Mouse (Mus musculus) thymus, postnatal 14 days (tissue): ENCODE data around the gene Fam19a2.

Source experiments
- DNase-seq: peaks from one replicate; pipeline ENCODE4 v3.0.0; 2021

The Fam19a2 gene

DNA sequence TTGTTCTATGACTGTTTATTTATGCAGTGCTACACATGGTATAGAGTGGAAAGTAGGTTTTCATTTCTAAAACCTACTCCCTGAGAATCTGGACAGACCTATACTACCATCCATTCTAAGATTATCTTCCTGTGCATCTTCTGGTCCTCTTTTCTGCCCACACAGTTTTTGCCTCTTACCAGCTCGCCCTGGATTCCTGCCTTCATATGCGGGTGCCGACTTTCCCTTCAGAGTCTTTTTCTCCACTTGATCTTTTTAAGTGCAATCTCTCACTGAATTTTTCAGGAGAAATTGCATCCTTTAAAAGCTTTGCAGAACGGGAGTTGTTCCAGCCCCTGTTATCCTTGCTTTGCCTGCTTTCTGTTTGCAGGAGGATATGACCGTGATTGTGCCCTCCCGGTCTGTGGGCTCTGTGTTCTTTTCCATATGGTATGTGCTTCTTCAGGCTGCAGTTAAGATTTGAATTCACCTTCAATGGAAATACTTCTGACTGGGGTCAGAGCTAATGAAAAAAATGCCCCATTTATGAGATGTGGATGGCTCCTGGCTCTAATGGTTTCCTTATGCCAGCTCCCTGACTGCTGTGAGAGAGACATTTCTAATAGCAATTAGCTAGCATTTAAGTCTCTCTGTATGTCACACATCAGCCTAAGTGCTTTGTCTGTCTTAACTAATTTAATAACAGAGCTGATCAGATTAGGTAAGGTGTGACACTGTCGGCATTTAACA lies 308.7 kb downstream of the Fam19a2 start:
- no peak for DNase-seq

DNA sequence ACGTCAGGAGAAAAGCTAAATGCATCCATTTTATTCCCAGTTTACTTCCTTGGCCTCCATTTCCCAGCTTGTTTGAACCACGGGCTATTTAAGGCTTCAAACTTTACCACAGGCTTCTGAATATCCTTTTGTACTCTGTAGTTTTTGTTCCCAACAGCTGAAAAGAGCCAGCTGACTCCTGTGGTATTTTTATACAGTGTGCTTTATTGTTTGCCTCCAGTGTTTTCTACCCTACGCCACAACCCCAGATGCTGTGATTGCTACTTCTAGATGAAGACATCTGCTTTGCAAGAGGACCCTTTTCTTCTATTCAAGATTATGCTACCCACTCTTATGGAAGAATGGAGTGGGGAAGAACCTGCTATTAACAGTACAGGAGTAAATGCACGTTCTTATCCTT lies 314.0 kb downstream of the Fam19a2 start:
- no peak for DNase-seq

DNA sequence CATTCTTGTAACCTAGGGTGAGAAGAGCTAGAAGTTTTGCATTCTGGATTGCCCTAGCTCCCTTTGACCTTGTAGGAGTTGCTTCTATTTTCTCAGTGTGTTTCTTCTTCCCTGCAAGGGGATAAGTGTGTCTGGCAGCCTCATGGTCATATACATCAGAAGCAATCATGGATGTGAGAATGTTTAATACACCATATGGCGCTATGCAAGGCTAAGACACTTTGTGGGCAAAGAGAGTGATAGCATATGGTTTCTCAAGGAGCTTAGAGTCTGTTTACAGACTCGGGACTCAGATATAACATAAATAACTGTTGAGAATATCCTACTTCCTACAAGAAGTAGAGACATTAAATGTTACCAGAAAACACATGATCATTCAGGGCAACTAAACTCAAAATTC lies 315.2 kb downstream of the Fam19a2 start:
- DNase-seq, result no peak

DNA sequence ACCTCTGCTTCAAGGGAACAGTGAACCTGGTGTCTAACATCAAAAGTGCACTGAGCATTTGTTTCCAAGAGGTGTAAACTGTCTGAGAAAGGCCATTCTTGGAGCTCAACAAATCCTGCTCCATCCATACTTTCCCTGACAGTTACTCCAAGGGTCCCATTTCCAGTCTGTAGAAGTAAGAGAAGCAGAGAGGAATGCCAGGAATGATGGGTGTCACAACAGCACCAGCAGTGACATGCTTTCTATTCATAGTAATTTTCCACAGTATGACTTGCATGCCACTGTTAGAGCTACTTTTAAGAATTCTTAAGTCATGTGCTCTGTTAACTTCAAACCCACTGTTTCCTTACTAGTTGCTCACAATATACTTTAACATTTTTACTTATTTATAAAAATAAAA lies 331.2 kb downstream of the Fam19a2 start:
- no peak for DNase-seq

DNA sequence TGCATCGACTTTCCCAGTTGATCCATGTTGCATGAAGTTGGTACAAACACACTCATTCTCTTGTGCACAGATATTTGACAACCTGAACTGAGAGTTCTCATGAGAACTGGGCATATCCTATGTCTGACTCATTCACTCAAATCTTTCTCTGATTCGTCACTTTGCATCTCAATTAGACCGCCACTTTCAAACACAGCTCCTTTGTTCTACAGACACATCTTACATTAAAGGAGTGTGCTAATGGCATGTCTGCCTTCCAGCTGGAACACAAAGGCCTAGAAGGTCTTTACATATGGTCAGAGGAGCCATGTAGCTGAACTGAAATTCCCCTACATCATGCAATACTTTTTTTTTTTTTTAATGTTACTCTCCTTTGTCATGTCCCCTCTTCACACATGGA lies 333.3 kb downstream of the Fam19a2 start:
- no peak for DNase-seq

DNA sequence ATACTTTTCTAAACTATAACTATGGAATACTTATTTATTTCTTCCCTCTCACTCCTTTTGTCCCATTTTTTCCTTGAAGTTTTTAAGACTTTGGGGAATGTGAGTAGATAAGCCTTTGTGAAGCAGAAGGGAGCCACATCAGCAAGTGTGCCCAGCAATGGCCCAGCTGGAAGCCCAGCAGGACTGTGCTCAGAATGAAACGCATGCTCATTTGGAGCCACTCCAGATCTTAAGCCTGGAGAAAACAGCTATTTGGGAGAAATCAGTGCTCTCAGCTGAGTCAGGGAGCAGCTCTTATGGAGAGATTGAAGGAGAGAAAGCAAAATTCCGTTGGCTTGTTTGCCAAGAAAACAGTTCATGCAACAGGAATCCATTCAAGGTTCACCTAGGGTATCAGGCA lies 341.9 kb downstream of the Fam19a2 start:
- DNase-seq, result no peak

DNA sequence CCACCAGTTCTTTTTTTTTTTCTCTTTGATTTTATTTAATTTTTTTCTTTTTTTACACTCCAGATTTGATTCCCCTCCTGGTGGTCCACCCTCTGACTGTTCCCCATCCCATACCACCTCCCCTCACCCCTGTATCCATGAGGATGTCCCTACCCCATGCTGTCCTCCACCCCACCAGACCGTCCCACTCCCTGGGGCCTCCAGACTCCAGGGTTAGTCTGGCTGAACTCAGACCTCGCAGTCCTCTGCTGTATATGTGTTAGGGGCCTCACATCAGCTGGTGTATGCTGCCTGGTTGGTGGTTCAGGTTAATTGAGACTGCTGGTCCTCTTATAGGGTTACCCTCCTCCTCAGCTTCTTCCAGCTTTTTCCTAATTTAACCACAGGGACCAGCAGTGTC lies 362.9 kb downstream of the Fam19a2 start:
- no peak for DNase-seq

DNA sequence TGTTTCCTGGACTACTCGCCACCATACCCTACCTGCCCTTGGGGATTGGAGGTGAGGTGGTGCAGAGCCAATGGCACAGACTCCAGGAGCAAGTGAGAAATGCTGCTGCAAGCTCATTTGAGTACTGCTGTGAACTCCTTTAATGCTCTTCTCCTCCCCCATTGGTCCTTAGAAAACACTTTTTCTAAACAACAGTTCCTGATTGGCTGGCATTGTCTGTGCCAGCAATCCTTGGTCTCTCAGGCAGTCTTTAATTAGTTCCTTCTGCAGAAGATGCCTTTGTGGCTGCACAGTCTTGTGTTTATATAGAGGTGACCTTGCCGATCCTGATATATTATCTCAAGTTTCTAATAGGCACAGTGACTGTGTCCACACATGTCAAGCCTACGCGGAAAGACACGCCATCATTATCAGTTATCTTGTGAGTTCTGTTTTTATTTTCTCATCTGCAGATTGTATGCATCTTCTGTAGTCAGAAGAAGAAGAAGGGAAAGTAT lies 365.5 kb downstream of the Fam19a2 start:
- no peak for DNase-seq

DNA sequence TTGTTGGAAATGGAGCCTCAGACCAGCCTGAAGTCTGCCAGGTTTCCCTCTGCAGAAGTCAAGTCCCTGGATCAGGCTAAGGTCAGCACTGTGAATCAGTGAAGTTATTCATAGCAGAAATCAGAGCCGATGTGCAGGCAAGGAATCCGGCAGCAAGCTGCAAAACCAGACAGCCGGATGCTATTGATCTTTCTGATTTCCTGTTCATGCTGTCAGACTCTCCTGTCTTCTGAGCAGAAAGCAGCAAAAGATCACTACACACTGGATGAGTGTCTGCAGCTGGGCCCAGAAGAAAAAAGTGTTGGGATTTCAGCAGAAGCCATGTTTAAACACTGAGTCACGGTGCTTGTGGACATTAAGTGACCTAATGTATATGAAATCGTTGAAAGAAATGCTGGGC lies 368.2 kb downstream of the Fam19a2 start:
- DNase-seq, result no peak

DNA sequence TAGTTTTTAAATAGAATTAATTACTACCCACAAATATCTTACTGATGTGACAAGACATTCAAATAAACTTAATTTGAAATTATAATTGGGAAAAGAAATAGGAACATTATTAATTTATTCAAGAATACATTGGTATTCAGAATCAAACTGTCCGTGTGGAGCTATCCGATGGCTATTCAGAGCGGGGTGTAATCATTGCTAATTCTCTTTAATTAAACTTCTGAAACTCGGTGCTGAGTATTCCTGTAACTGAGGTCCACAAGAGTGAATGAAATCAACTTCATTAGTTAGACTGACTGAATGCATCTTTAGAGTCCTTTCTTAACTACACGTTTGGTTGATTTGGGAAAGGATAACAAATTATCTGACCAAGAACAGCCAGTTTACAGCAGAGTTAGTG lies 372.9 kb downstream of the Fam19a2 start:
- no peak for DNase-seq

DNA sequence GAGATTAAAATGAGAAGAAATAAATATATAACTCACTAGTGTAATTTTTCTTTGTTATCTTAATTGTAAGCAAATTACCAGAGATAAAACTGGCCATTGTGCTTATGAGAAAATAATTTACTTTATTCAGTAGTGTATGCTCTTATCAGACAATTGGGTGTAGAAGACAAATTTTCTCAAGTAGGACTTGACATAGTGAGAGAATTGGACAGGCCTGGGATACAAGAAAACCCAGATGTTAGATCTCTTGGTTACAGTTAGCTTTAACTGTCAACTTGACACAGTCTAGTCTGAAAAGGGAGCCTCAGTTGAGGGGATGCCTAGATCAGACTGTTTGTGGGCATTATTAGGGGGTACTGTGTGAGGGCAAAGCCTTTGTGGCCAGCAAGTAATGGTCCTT lies 373.7 kb downstream of the Fam19a2 start:
- DNase-seq, result no peak

DNA sequence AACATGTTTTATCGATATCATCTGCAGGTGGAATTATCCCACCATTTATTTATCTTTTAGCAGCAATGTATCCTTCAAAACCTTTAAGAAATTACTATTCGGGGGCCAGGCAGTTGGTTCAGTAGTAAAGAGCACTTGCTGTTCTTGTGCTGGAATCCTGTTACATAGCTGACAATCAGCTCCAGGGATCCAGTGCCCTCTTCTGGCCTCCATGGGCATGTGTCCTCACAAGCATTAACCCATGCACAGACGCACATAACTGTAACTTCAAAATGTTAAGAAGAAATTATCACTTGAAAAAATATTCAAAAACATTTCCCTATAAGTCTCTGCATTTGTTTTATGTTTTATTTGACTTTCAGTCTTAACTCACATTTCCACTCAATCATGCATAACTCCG lies 381.8 kb downstream of the Fam19a2 start:
- no peak for DNase-seq

DNA sequence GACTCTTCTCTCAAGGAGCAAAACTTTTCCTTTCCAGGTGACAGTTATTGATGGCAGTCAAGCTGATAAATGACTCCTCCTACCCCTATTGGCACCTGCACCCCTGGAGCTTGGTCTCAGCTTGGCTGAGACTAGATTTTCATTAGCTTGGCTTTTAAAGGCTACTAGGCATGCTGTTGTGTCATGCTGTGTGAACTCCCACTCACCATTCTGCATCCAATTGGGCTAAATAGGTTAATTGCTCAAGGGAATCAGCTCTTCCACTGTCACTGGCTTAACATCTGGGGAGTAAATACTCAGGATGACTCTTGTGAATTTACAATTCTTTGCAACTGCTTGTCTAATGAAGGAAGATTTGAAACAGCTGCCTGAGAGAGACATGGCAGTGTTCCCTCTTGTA lies 407.4 kb downstream of the Fam19a2 start:
- no peak for DNase-seq

DNA sequence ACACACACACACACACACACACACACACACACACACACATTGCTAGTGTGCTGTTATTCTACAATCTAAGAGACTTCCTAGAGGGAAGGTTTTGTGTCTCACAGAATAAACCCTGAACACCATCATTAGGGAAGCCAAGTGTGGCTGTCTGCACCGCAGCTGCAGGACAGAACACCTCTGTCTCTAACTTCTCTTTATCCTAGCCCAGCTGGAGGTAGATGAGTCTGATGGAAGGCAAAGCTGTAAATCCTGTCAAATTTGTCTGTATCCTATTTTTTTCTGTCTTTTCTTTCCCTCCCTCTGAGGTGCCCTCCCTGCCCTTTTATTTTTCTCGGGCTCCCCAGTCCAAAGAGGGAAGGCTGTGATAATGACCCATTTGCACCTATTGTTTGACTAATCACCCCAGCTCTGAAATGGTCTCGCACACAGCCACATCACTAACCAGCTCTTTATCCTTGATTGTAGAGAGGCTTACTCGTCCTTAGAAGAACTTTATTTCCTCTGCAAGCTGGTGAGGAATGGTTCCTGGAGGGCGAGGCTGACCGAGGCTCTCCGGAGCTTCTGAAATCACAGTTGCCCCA lies 414.6 kb downstream of the Fam19a2 start:
- DNase-seq, result no peak

DNA sequence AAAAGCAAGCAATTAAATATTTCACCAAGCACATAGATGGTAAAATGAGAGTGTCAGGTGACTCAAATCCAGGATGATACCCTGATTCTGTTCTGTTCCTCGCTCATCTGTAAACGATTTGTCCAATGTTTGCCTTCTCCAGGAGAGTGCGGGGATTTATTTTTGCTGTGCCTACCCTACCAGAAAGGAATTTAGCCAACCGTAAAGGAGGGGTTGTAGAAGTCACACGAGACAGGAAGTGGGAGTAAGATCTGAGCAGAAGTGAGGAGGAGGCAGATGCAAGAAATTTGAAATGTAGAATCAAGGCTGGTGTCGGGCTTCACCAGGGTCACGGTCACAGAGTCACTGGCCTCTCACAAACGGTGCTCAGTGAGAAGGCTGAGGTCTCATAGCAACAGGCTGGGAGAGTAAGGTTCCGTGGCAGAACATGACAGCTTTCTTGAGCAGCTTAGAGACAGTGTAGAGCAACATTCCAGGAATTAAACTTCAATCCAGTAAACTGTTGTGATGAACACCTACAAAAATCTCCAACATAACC lies 419.0 kb downstream of the Fam19a2 start:
- DNase-seq, result no peak

DNA sequence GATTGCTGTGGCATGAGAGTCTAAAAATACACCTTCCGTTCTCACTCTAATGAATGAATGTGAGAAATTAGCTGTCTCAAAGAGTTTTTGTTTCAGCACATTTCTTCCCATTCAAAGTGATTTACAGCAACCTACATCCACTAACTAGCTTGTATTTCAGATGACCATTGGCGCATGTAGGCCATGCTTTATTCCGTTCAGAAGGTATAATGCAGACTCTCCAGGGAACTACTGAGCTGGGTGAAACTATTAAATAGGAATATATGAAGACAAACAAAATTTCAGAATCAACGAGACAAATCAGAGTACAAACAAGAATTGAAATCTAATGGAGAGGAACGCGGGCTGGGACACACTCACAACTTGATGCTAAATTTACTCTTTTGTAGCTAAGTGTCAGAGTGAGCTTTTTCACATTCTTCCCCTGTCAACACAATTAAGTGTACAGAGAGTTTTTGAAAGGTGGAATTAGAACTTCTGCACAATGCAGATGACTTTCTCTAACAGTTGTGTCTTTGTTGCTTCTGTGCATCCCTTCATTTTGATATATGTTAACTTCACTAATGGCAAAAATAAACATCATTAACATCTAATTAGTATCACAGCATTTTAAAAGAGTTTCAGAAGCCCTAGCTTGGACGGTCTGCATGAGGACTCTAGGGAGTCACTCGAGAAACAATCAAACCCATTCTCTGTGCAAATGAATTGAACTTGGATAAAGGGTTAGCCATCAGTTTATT lies 428.6 kb downstream of the Fam19a2 start:
- DNase-seq, result no peak

DNA sequence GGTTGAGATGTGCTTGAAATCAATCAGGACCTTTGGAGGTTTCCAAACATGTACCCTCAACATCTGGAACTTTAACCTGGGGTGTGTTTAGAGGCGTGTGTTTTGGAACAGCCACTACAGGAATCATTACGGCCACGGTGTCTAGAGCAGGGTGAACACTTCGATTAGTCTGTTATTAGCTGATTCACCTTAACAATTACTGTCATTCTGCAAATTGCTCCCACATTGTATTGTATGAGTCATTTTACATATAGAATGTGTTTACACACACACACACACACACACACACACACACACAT lies 429.1 kb downstream of the Fam19a2 start:
- no peak for DNase-seq

DNA sequence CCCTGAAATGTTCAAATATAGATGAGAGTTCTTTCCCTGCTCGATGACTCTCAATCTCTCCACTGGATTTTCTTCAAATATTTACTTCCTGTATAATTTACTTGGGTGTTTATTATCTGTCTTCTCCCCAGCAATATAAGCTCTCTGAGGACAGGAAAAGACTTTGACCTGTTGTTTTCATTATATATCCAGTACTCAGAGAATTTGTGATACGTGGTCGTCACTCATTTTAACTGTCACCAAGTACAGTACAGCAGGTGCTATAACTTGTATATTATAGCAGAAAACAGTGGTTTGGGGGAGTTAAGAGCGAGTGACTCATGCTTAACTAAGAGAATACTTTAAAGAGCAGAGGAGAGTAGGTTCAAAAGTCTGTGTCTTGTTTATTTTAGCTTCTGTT lies 438.8 kb downstream of the Fam19a2 start:
- DNase-seq, result no peak

DNA sequence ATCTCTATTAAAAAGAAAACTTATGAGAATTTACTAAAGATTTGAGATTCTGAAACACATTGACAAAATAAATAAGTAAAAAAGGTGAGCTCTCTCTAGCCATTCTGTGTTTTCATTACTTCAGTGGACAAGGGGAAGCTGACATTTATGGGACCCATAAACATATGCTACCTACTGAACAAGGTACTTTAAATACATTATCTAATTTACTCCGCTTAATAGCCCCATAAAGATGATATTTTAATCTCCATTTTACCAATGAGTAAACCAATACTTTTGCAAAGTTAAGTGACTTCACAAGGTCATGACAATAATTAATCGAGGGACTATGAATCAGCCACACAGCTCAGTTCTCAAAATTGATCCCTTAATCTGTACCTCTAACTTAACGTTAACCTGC lies 443.2 kb downstream of the Fam19a2 start:
- DNase-seq, result no peak

DNA sequence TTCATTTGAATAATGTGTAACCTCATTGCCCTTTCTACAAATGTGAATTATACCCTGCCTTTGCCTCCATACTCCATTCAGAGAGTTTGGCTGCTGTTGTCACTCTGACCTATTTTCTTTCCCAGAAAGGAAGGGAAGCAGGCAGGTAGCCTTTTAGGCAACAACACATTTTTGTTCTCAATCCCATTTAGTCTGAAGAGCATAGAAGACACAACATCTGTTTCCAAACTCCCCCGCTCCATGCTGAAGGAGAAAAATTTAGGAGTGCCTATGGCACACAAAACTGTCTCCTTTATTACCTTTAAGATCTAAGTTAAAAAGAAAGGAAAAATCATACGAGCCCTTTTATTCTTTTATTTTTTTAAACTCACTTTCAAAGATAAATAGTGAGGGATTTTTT lies 446.9 kb downstream of the Fam19a2 start:
- no peak for DNase-seq

DNA sequence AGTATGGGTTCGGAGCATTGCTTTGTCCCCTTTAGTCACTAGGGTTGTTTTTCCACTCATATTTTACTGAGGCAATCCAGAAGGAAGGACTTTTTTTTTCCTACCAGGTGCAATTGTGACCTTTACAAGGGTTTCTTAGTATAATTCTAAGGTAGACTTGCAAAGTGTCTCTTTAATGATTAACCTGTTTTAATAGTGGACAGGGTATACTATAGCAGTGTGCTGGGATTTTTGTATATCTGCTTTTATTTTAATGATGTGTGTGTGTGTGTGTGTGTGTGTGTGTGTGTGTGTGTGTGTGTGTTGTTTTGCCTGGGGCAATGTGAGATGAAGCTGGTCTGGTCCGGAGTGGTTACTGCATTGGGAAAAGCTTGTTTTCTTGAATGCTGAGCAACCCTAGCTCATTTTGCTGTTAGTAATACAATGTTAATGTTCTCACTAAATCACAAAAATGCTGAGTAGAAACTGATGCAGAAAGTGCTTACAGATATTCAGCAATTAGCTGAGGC lies 458.2 kb downstream of the Fam19a2 start:
- DNase-seq, result no peak

DNA sequence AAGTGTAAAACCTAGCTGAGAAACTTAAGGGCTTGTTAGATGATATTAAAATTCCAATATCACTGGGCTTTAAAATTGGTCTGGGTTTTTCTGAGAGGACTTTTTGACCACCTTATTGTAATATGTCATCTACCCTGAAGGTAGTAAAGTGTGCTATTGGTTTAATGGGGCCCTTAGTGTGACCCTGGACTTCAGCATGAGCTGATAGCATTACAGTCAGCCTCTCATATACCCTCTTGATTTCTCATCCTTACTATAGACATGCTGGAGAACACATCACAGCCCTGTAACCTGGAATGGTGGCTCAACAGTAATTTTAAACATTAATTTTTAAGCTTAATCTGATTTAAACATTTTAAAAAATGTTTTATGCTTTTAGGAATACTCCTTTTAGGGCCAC lies 459.8 kb downstream of the Fam19a2 start:
- DNase-seq, result no peak

DNA sequence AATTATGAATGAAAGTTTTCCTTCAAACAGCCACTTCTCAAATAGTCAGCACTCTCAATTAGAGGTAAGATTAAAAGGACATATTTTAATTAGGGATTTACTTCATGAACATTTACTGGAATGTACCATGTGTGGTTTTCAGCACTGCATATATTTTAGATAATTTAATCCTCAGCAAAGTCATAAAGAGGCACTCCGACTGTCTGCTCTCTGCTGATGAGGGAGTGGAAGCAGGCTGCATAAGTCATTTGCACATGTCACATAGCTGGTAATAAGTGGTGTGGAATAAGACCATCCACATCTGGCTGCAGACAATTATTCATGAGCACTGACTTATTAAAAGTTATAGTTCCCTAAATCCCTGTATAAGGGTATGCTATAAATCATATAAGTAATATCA lies 484.5 kb downstream of the Fam19a2 start:
- no peak for DNase-seq

DNA sequence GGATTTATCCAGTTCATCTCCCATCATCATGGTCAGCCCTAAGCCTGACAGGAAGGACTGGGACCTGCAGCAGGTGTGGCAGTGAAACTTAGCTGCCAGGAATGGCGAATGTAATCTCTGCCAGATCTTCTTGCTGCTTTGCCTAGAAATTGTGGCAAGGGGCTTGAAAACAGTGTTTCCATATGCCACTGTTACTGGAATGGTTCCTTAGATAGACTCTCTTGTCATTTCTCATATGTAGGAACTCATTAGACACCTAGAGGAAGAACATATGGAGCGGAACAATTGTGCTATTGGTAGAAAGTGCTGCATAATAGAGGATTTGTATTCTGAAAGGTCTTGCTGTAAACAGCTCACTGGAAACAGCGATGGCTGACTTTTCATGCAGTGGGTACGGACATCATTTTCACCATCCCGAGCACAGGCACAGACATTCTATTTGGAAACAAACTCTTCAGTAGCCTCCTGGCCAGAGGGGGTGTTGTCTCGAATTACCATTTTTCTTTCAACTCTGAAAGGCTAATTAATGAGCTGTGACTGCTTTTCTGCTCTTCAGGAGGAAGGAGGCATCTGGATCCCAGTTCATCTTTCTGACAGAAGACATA lies 488.0 kb downstream of the Fam19a2 start:
- DNase-seq, result no peak
